Mouse (Mus musculus) midbrain, embryonic 13.5 days (tissue): ENCODE data around the gene Uso1. TPM values are rescaled to one million over a fixed set of nuclear protein-coding genes. Genes with fewer than 3 reads are reported as not detected.
A peak's percentile ranks its signal among the peaks of the same experiment; 100 is the strongest.

Source experiments
- ATAC-seq: fragments of 200-750 bp; cut with Nextera tagmentation; 2 replicates; pipeline ENCODE4 v1.8.0; 2017; ENCODE audit warnings: mild to moderate bottlenecking, moderate TSS enrichment, moderate library complexity
- H3K27ac ChIP-seq: fragments of 300-500 bp; sonication (generic); 2 replicates; pipeline ENCODE4 v1.5.1; 2015; ENCODE audit warnings: inconsistent platforms, mild to moderate bottlenecking, moderate library complexity
- H3K27me3 ChIP-seq: fragments of 300-500 bp; sonication (generic); 2 replicates; pipeline ENCODE4 v1.6.1; 2015; ENCODE audit warnings: mild to moderate bottlenecking, inconsistent platforms
- H3K36me3 ChIP-seq: fragments of 300-500 bp; sonication (generic); 2 replicates; pipeline ENCODE4 v1.6.1; 2015; ENCODE audit warnings: mild to moderate bottlenecking, inconsistent platforms
- H3K4me1 ChIP-seq: fragments of 300-500 bp; sonication (generic); replicated peaks from 2 replicates; pipeline ENCODE4 v1.6.1; 2015; ENCODE audit warnings: inconsistent platforms
- H3K4me2 ChIP-seq: fragments of 300-500 bp; sonication (generic); replicated peaks from 2 replicates; pipeline ENCODE4 v1.6.1; 2015; ENCODE audit warnings: moderate library complexity, mild to moderate bottlenecking, inconsistent platforms
- H3K4me3 ChIP-seq: fragments of 300-500 bp; sonication (generic); replicated peaks from 2 replicates; pipeline ENCODE4 v1.5.1; 2015; ENCODE audit warnings: mild to moderate bottlenecking, inconsistent platforms
- H3K9ac ChIP-seq: fragments of 300-500 bp; sonication (generic); replicated peaks from 2 replicates; pipeline ENCODE4 v1.6.1; 2015; ENCODE audit warnings: mild to moderate bottlenecking, inconsistent platforms
- H3K9me3 ChIP-seq: fragments of 300-500 bp; sonication (generic); 2 replicates; pipeline ENCODE4 v1.6.1; 2016; ENCODE audit warnings: mild to moderate bottlenecking, inconsistent platforms
- WGBS: fragments of 180-500 bp; shearing (Covaris S2); methylation state at CpG from one replicate; pipeline ENCODE4 v1.1.7; 2015; 5-methylcytosine and 5-hydroxymethylcytosine counted together
- polyA plus RNA-seq: library from polyadenylated mRNA; unstranded; fragments of >200 nt; fragmentation: Nextera tagmentation; extraction: Ambion mirVana; gene quantifications from 2 replicates; pipeline ENCODE4 v1.2.1, GENCODE M21; 2015

The Uso1 gene
- polyA plus RNA-seq, 1 experiment from 2014 or later = 50.3 TPM

GRCm38 (mm10) chr5:92205706-92206105 lies 68.0 kb downstream of the Uso1 start:
- H3K36me3 ChIP-seq = peaks cover 52% of the 10 kb centered on the region
- no peak overlapping the region for H3K9ac ChIP-seq
- no peak for ATAC-seq
- 91% methylated on average over 5 of the region's 5 CpGs for WGBS
- no peak overlapping the region for H3K27ac ChIP-seq
- H3K4me3 ChIP-seq = no peak overlapping the region
- no peaks in the 10 kb centered on the region for H3K27me3 ChIP-seq
- H3K4me1 ChIP-seq = no peaks in the 10 kb centered on the region
- no peaks in the 10 kb centered on the region for H3K9me3 ChIP-seq
- H3K4me2 ChIP-seq = no peak overlapping the region

DNA sequence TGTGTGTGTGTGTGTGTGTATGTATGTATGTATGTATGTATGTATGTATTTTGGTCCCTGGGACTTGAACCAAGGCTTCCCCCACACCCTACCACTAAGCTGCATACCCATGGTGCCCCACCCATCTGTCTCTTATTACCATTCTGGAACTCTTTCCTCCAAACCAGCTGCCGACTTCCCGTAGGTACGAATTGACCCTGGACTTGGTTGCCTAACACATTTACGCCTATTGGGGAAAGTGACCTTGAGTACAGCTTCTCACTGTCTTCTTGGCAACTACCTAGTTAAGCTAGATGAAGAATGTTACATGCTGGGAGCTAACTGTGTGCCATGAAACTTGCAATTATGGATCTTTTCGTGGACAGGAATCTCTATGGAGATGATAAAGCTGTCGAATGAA lies 68.4 kb downstream of the Uso1 start:
- no peak for ATAC-seq
- no peak overlapping the region for H3K4me3 ChIP-seq
- no peaks in the 10 kb centered on the region for H3K4me1 ChIP-seq
- 96% methylated on average over 6 of the region's 6 CpGs for WGBS
- H3K36me3 ChIP-seq = peaks cover 48% of the 10 kb centered on the region
- no peaks in the 10 kb centered on the region for H3K9me3 ChIP-seq
- H3K27me3 ChIP-seq = no peaks in the 10 kb centered on the region
- no peak overlapping the region for H3K9ac ChIP-seq
- H3K4me2 ChIP-seq = no peak overlapping the region
- no peak overlapping the region for H3K27ac ChIP-seq

GRCm38 (mm10) chr5:92210205-92210604 lies 72.5 kb downstream of the Uso1 start:
- no peaks in the 10 kb centered on the region for H3K9me3 ChIP-seq
- no peak overlapping the region for H3K27ac ChIP-seq
- no peak overlapping the region for H3K4me3 ChIP-seq
- H3K27me3 ChIP-seq = no peaks in the 10 kb centered on the region
- no peak for ATAC-seq
- peaks cover 12% of the 10 kb centered on the region for H3K36me3 ChIP-seq
- WGBS = 81% methylated on average over 8 of the region's 8 CpGs
- H3K4me2 ChIP-seq = no peak overlapping the region
- H3K4me1 ChIP-seq = no peaks in the 10 kb centered on the region
- no peak overlapping the region for H3K9ac ChIP-seq

- no peaks in the 10 kb centered on the region for H3K27me3 ChIP-seq
- no peak overlapping the region for H3K27ac ChIP-seq
- H3K4me3 ChIP-seq = no peak overlapping the region
- H3K9ac ChIP-seq = no peak overlapping the region
- 92% methylated on average over 4 of the region's 4 CpGs for WGBS
- no peaks in the 10 kb centered on the region for H3K36me3 ChIP-seq
- H3K4me1 ChIP-seq = no peaks in the 10 kb centered on the region
- no peaks in the 10 kb centered on the region for H3K9me3 ChIP-seq
- no peak overlapping the region for H3K4me2 ChIP-seq
- no peak for ATAC-seq
These were observed 74.5 kb downstream of the Uso1 start for GRCm38 (mm10) chr5:92212231-92212630.

- Histone ChIP-seq H3K27me3 (no peaks in the 10 kb centered on the region), H3K9me3 (no peaks in the 10 kb centered on the region), H3K4me1 (peaks cover 18% of the 10 kb centered on the region), H3K4me2 (no peak within 1 kb of the TSS), H3K27ac (no peak within 1 kb of the TSS), H3K4me3 (no peak within 1 kb of the TSS), H3K9ac (no peak within 1 kb of the TSS), H3K36me3 (no peaks in the 10 kb centered on the region)
- ATAC-seq = no peak
- 95% methylated on average over 4 of the region's 4 CpGs for WGBS
These were observed 77.6 kb downstream of the Uso1 start, which contains the start of gene U90926 for GRCm38 (mm10) chr5:92215308-92215707. TSS of gene U90926 (minus strand) at chr5:92215408.

DNA sequence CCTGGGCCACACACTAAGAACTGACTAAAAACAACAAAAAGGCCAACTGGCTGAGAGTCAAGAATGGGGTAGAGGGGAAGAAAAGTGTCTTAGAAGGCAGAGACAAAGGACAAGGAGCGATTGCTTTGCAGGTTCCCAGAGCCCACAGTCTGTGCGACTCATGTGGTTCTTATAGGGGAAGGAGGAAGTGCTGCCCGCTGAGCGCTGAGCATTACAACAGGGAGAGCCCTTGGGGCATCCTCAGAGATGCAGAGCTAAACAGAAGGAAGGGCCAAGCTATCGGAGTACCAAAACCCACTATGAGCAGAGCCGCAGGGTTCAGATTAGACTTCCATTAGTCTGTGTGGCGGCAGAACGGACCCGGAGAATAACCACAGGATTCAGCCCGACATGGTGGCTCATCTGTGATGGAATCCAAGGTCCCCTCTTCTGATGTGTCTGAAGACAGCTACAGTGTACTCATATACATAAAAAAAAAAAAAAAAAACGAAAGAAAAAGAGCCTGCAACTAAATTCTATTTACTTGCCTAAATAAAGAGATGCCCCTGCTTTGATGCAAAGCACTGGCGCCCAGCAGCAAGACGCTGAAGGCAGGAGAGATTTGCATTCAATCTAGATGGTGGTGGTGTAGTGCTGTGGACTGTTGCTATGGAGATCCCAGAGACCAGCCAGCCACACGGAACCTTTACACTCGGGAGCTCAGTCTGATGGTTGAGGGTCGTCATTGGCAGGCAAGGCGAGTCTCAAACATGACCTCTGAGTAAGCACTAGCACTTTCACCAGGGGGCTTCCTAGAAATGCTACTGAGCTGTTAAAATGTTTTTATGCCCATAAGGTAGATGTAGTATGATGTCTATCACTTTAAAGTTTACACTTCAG lies 81.4 kb downstream of the Uso1 start:
- Histone ChIP-seq H3K27ac (peak overlapping the region; percentile 88), H3K27me3 (no peaks in the 10 kb centered on the region), H3K36me3 (no peaks in the 10 kb centered on the region), H3K4me1 (peaks cover 19% of the 10 kb centered on the region), H3K4me2 (peak overlapping the region; percentile 37), H3K9ac (0 out of 2 replicates have a peak overlapping the region, but pooled peaks have one; percentile 19), H3K9me3 (no peaks in the 10 kb centered on the region), H3K4me3 (peak overlapping the region; percentile 11; the same call in 1 of the 2 replicates)
- WGBS = 30% methylated on average over 17 of the region's 17 CpGs
- ATAC-seq = peak; percentile 96

DNA sequence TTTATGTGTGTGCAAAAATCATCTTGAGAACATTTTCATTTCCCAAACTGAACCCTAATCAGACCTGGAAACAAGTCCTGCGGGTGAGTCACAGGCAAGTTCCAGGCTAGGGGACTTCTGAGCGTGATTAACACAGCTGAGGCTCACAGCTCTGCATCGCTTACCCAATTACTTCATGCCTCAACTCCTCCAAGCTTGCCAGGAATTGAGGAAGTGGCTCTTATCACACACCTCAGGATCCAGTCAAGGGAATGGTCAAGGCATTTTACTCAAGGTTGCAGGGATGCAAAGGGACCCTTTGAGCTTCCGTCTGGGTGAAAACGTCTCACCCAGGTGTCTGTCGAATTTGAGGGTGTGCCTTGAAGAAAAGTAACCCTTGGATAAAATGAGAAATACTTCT lies 82.1 kb downstream of the Uso1 start:
- 71% methylated on average over 6 of the region's 6 CpGs for WGBS
- Histone ChIP-seq H3K4me2 (no peak overlapping the region), H3K27ac (peak overlapping the region; percentile 88), H3K4me3 (no peak overlapping the region), H3K36me3 (no peaks in the 10 kb centered on the region), H3K9me3 (no peaks in the 10 kb centered on the region), H3K4me1 (peaks cover 19% of the 10 kb centered on the region), H3K9ac (no peak overlapping the region), H3K27me3 (no peaks in the 10 kb centered on the region)
- peak; percentile 19; the same call in 1 of the 2 replicates for ATAC-seq

DNA sequence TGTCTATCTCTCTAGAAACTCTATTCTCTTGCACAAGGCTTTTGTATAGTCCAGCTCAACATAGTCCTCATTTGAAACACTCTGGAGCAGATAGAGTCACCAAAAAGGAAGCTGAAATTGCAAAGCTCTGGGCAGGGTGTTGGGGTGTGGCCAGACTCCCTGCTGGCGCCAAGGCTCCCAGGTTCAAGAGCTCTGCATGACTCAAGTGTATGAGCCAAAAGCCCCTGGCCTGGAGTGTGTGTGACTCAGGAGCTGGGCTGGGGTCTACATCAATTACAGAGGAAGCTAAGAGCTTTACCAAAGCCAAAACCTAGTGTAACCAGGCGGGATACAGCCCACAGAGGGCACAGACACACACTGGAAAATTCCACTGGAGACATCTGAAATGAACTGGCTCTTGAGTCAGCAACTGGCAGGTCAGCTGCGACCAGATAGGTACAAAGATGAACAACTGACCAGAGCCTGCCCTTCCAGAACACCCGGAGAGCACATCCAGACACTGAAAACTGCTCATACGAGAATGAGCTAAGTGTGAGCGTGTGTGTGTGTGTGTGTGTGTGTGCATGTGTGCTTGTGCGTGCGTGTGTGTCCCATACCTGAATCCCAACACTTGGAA lies 82.7 kb downstream of the Uso1 start:
- no peaks in the 10 kb centered on the region for H3K36me3 ChIP-seq
- H3K27ac ChIP-seq = peak overlapping the region; percentile 14; the same call in 1 of the 2 replicates
- H3K4me1 ChIP-seq = peaks cover 19% of the 10 kb centered on the region
- H3K27me3 ChIP-seq = no peaks in the 10 kb centered on the region
- ATAC-seq = no peak
- H3K9me3 ChIP-seq = no peaks in the 10 kb centered on the region
- H3K4me3 ChIP-seq = no peak overlapping the region
- 89% methylated on average over 8 of the region's 8 CpGs for WGBS
- H3K9ac ChIP-seq = no peak overlapping the region
- H3K4me2 ChIP-seq = no peak overlapping the region

- Histone ChIP-seq H3K36me3 (no peaks in the 10 kb centered on the region), H3K4me2 (no peak overlapping the region), H3K4me1 (no peaks in the 10 kb centered on the region), H3K9ac (no peak overlapping the region), H3K27me3 (no peaks in the 10 kb centered on the region), H3K9me3 (no peaks in the 10 kb centered on the region), H3K27ac (no peak overlapping the region), H3K4me3 (no peak overlapping the region)
- no peak for ATAC-seq
- WGBS = 91% methylated on average over 7 of the region's 7 CpGs
These were observed 90.0 kb downstream of the Uso1 start for GRCm38 (mm10) chr5:92227782-92228181.

DNA sequence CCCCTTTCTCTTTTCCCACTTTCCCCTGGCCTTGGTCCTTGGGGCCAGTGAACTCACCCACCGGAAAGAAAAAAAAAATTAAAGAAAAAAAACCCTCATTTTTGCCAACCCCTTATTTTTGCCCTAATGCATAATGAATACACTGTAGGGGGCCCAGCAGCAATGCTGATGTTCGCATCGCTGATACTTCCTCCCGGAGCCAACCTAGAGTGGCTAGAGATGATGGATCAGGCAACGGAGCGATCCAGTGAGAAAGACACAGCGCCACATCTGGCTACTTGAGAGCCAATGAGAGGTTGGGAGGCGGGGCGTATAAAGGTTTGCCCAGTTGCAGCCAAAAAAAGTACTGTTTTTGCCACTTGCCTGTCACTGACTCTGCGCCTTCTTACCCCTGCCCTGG lies 91.0 kb downstream of the Uso1 start:
- Histone ChIP-seq H3K27me3 (no peaks in the 10 kb centered on the region), H3K4me2 (no peak overlapping the region), H3K9ac (no peak overlapping the region), H3K4me1 (no peaks in the 10 kb centered on the region), H3K27ac (no peak overlapping the region), H3K36me3 (no peaks in the 10 kb centered on the region), H3K4me3 (no peak overlapping the region), H3K9me3 (no peaks in the 10 kb centered on the region)
- ATAC-seq = no peak
- 28% methylated on average over 10 of the region's 10 CpGs for WGBS

GRCm38 (mm10) chr5:92229514-92229913 lies 91.8 kb downstream of the Uso1 start:
- no peak for ATAC-seq
- H3K4me2 ChIP-seq = no peak overlapping the region
- no peaks in the 10 kb centered on the region for H3K4me1 ChIP-seq
- H3K36me3 ChIP-seq = no peaks in the 10 kb centered on the region
- no peak overlapping the region for H3K9ac ChIP-seq
- no peaks in the 10 kb centered on the region for H3K9me3 ChIP-seq
- H3K27me3 ChIP-seq = no peaks in the 10 kb centered on the region
- WGBS = 92% methylated on average over 3 of the region's 3 CpGs
- no peak overlapping the region for H3K27ac ChIP-seq
- H3K4me3 ChIP-seq = no peak overlapping the region

DNA sequence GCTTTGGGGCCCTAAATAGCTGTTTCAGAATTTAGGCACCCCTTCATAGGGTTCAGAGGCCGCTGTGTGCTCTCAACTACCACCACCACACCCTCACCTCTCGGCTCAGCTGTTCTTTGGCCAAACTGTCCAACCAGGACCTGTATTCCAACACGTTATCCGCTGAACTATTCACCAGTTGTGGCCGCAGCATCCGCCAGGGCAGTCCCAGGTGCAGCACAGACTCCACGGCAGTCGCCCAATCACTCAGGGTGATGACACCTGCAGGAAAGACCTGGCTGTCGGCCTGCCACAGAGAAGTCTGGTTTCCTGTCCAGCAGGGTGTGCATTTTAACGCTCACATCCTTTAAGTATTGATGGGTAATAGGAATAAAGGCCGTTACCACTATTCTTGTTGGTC lies 92.6 kb downstream of the Uso1 start:
- Histone ChIP-seq H3K27me3 (no peaks in the 10 kb centered on the region), H3K9ac (no peak overlapping the region), H3K4me1 (no peaks in the 10 kb centered on the region), H3K4me3 (no peak overlapping the region), H3K4me2 (no peak overlapping the region), H3K9me3 (no peaks in the 10 kb centered on the region), H3K36me3 (no peaks in the 10 kb centered on the region), H3K27ac (no peak overlapping the region)
- no peak for ATAC-seq
- 82% methylated on average over 11 of the region's 11 CpGs for WGBS
